Mouse (Mus musculus) liver, embryonic 14 days (tissue): ENCODE results near the gene Elovl6. TPM values are rescaled to one million over a fixed set of nuclear protein-coding genes. Genes with fewer than 3 reads are reported as not detected.

Experiments used
- polyA plus RNA-seq: library from polyadenylated mRNA; depleted of rRNA; stranded (reverse); fragments of >200 nt; gene quantifications from 2 replicates; pipeline ENCODE4 v1.2.3, GENCODE M21; 2012; rRNA removed

The Elovl6 gene
- 7.4 and 8.1 TPM in 2 replicates for polyA plus RNA-seq

DNA sequence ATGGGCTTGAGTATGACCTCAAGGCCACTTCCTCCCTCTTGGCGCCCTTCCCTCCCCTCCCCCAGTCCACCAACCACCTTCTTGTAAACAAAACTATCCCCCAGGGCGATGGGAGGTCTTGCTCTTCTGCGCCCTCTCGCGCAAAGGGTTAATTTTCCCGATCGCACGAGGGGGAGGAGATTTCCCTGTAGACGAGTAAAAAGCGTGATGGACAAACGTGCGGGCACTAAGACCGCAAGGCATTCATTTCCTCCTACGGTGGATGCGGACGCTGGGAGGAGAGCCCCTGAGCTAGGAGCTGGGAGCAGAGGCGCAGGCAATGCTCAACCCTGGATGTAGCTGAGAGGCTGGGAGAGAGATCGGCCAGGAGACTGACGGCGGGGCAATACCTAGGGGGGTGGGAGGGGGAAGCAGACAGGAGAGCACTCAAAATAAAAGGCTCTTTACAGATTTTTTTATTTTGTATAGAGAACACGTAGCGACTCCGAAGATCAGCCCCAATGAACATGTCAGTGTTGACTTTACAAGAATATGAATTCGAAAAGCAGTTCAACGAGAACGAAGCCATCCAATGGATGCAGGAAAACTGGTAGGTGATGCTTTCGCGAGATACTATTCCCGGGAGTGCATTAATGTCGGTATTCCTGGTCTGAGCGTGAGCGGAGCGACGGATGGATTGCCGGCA lies at the start of gene Elovl6:
Elovl6 (plus strand) TSS at position 176 of the 685 bp plus-strand sequence.

Other genes with a start within 250 kb of the Elovl6 start
- gene Enpep, start 199.6 kb upstream of the Elovl6 start, polyA plus RNA-seq: 2.3 and 2.6 TPM in 2 replicates
- gene Egf, start 223.0 kb downstream of the Elovl6 start, polyA plus RNA-seq: 0.62 and 0.98 TPM in 2 replicates